Mouse (Mus musculus): ENCODE measurements around the gene Larp1. TPM values are rescaled to one million over a fixed set of nuclear protein-coding genes. Genes with fewer than 3 reads are reported as not detected.

The Larp1 gene
- polyA plus RNA-seq, 1 experiment from 2014 or later = 19.5 TPM

- Histone ChIP-seq H3K36me3 (ENCODE audit: control insufficient read depth, insufficient read depth, low read length) (no peaks in the 10 kb centered on the region), H3K4me1 (ENCODE audit: control insufficient read depth, insufficient read depth, low read length) (peaks cover 35% of the 10 kb centered on the region), H3K9ac (ENCODE audit: low read depth, low read length) (no peak overlapping the region), H3K9me3 (replicated peaks; ENCODE audit: control insufficient read depth, low read length) (no peaks in the 10 kb centered on the region), H3K4me2 (no peak overlapping the region), H3K27me3 (ENCODE audit: control insufficient read depth, insufficient read depth, low read length) (no peaks in the 10 kb centered on the region), H3K4me3 (ENCODE audit: low read depth, low read length) (no peak overlapping the region), H3K27ac (ENCODE audit: low read depth, low read length) (no peak overlapping the region)
- ATAC-seq (replicated peaks; ENCODE audit: insufficient number of reproducible peaks, low FRiP score, low TSS enrichment) = no peak
- 61% methylated on average over 1 of the region's 1 CpGs for WGBS (ENCODE audit: insufficient replicate concordance)
Measured at GRCm38 (mm10) chr11:58026860-58027259, 18.0 kb downstream of the Larp1 start.

GRCm38 (mm10) chr11:58028981-58029380 is 20.1 kb downstream of the Larp1 start:
- peaks cover 47% of the 10 kb centered on the region for H3K4me1 ChIP-seq (ENCODE audit: control insufficient read depth, insufficient read depth, low read length)

GRCm38 (mm10) chr11:58029869-58030268 is 21.0 kb downstream of the Larp1 start:
- Histone ChIP-seq H3K4me3 (ENCODE audit: low read depth, low read length) (no peak overlapping the region), H3K4me1 (ENCODE audit: control insufficient read depth, insufficient read depth, low read length) (peaks cover 46% of the 10 kb centered on the region), H3K27me3 (ENCODE audit: control insufficient read depth, insufficient read depth, low read length) (no peaks in the 10 kb centered on the region), H3K36me3 (ENCODE audit: control insufficient read depth, insufficient read depth, low read length) (no peaks in the 10 kb centered on the region), H3K4me2 (no peak overlapping the region), H3K9ac (ENCODE audit: low read depth, low read length) (no peak overlapping the region), H3K9me3 (replicated peaks; ENCODE audit: control insufficient read depth, low read length) (no peaks in the 10 kb centered on the region), H3K27ac (ENCODE audit: low read depth, low read length) (no peak overlapping the region)
- no peak for ATAC-seq (replicated peaks; ENCODE audit: insufficient number of reproducible peaks, low FRiP score, low TSS enrichment)
- 84% methylated on average over 2 of the region's 2 CpGs for WGBS (ENCODE audit: insufficient replicate concordance)

More at GRCm38 (mm10) chr11:58028981-58029380, 20.1 kb downstream of the Larp1 start:
- no peaks in the 10 kb centered on the region for H3K9me3 ChIP-seq (replicated peaks; ENCODE audit: control insufficient read depth, low read length)
- H3K4me2 ChIP-seq = no peak overlapping the region
- no peaks in the 10 kb centered on the region for H3K36me3 ChIP-seq (ENCODE audit: control insufficient read depth, insufficient read depth, low read length)
- no peak overlapping the region for H3K27ac ChIP-seq (ENCODE audit: low read depth, low read length)
- ATAC-seq (replicated peaks; ENCODE audit: insufficient number of reproducible peaks, low FRiP score, low TSS enrichment) = no peak
- 92% methylated on average over 1 of the region's 1 CpGs for WGBS (ENCODE audit: insufficient replicate concordance)
- H3K4me3 ChIP-seq (ENCODE audit: low read depth, low read length) = no peak overlapping the region
- H3K27me3 ChIP-seq (ENCODE audit: control insufficient read depth, insufficient read depth, low read length) = no peaks in the 10 kb centered on the region
- H3K9ac ChIP-seq (ENCODE audit: low read depth, low read length) = no peak overlapping the region

- Histone ChIP-seq H3K27ac (ENCODE audit: low read depth, low read length) (no peak overlapping the region), H3K4me2 (no peak overlapping the region), H3K36me3 (ENCODE audit: control insufficient read depth, insufficient read depth, low read length) (no peaks in the 10 kb centered on the region), H3K4me1 (ENCODE audit: control insufficient read depth, insufficient read depth, low read length) (peaks cover 47% of the 10 kb centered on the region), H3K4me3 (ENCODE audit: low read depth, low read length) (no peak overlapping the region), H3K9me3 (replicated peaks; ENCODE audit: control insufficient read depth, low read length) (no peaks in the 10 kb centered on the region), H3K27me3 (ENCODE audit: control insufficient read depth, insufficient read depth, low read length) (no peaks in the 10 kb centered on the region), H3K9ac (ENCODE audit: low read depth, low read length) (no peak overlapping the region)
- WGBS (ENCODE audit: insufficient replicate concordance) = 74% methylated on average over 6 of the region's 6 CpGs
- ATAC-seq (replicated peaks; ENCODE audit: insufficient number of reproducible peaks, low FRiP score, low TSS enrichment) = no peak
Measured at GRCm38 (mm10) chr11:58031176-58031575, 22.3 kb downstream of the Larp1 start.

GRCm38 (mm10) chr11:58033635-58034034 is 24.8 kb downstream of the Larp1 start:
- H3K4me1 ChIP-seq (ENCODE audit: control insufficient read depth, insufficient read depth, low read length) = peaks cover 48% of the 10 kb centered on the region
- peak overlapping the region; percentile 6; the same call in 1 of the 2 replicates for H3K4me2 ChIP-seq
- H3K36me3 ChIP-seq (ENCODE audit: control insufficient read depth, insufficient read depth, low read length) = no peaks in the 10 kb centered on the region
- no peak overlapping the region for H3K4me3 ChIP-seq (ENCODE audit: low read depth, low read length)
- 0 out of 2 replicates have a peak overlapping the region, but pooled peaks have one; percentile 6 for H3K9ac ChIP-seq (ENCODE audit: low read depth, low read length)
- ATAC-seq (replicated peaks; ENCODE audit: insufficient number of reproducible peaks, low FRiP score, low TSS enrichment) = no peak
- 54% methylated on average over 3 of the region's 3 CpGs for WGBS (ENCODE audit: insufficient replicate concordance)
- H3K9me3 ChIP-seq (replicated peaks; ENCODE audit: control insufficient read depth, low read length) = no peaks in the 10 kb centered on the region
- no peaks in the 10 kb centered on the region for H3K27me3 ChIP-seq (ENCODE audit: control insufficient read depth, insufficient read depth, low read length)
- H3K27ac ChIP-seq (ENCODE audit: low read depth, low read length) = no peak overlapping the region

GRCm38 (mm10) chr11:58039027-58039426 is 30.2 kb downstream of the Larp1 start:
- peaks cover 12% of the 10 kb centered on the region for H3K4me1 ChIP-seq (ENCODE audit: control insufficient read depth, insufficient read depth, low read length)
- 42% methylated on average over 1 of the region's 1 CpGs for WGBS (ENCODE audit: insufficient replicate concordance)

GRCm38 (mm10) chr11:58042861-58043431 is 34.1 kb downstream of the Larp1 start:
- H3K27ac ChIP-seq (ENCODE audit: low read depth, low read length) = no peak overlapping the region

More at GRCm38 (mm10) chr11:58039027-58039426, 30.2 kb downstream of the Larp1 start:
- no peak overlapping the region for H3K27ac ChIP-seq (ENCODE audit: low read depth, low read length)
- no peak for ATAC-seq (replicated peaks; ENCODE audit: insufficient number of reproducible peaks, low FRiP score, low TSS enrichment)
- H3K9me3 ChIP-seq (replicated peaks; ENCODE audit: control insufficient read depth, low read length) = no peaks in the 10 kb centered on the region
- 0 out of 2 replicates have a peak, but pooled peaks cover 1% of the 10 kb centered on the region for H3K36me3 ChIP-seq (ENCODE audit: control insufficient read depth, insufficient read depth, low read length)
- no peaks in the 10 kb centered on the region for H3K27me3 ChIP-seq (ENCODE audit: control insufficient read depth, insufficient read depth, low read length)
- H3K4me3 ChIP-seq (ENCODE audit: low read depth, low read length) = no peak overlapping the region
- H3K9ac ChIP-seq (ENCODE audit: low read depth, low read length) = no peak overlapping the region
- no peak overlapping the region for H3K4me2 ChIP-seq

GRCm38 (mm10) chr11:58046438-58046837 is 37.6 kb downstream of the Larp1 start:
- ATAC-seq (replicated peaks; ENCODE audit: insufficient number of reproducible peaks, low FRiP score, low TSS enrichment) = no peak
- peaks cover 28% of the 10 kb centered on the region for H3K36me3 ChIP-seq (ENCODE audit: control insufficient read depth, insufficient read depth, low read length)
- 74% methylated on average over 4 of the region's 4 CpGs for WGBS (ENCODE audit: insufficient replicate concordance)

More at GRCm38 (mm10) chr11:58042861-58043431, 34.1 kb downstream of the Larp1 start:
- Histone ChIP-seq H3K36me3 (ENCODE audit: control insufficient read depth, insufficient read depth, low read length) (peaks cover 5% of the 10 kb centered on the region), H3K4me3 (ENCODE audit: low read depth, low read length) (no peak overlapping the region), H3K9me3 (replicated peaks; ENCODE audit: control insufficient read depth, low read length) (no peaks in the 10 kb centered on the region), H3K27me3 (ENCODE audit: control insufficient read depth, insufficient read depth, low read length) (no peaks in the 10 kb centered on the region), H3K4me2 (no peak overlapping the region), H3K9ac (ENCODE audit: low read depth, low read length) (no peak overlapping the region), H3K4me1 (ENCODE audit: control insufficient read depth, insufficient read depth, low read length) (no peaks in the 10 kb centered on the region)
- WGBS (ENCODE audit: insufficient replicate concordance) = 75% methylated on average over 5 of the region's 5 CpGs
- ATAC-seq (replicated peaks; ENCODE audit: insufficient number of reproducible peaks, low FRiP score, low TSS enrichment) = no peak

GRCm38 (mm10) chr11:58057455-58057854 is 48.6 kb downstream of the Larp1 start:
- peaks cover 27% of the 10 kb centered on the region for H3K36me3 ChIP-seq (ENCODE audit: control insufficient read depth, insufficient read depth, low read length)
- ATAC-seq (replicated peaks; ENCODE audit: insufficient number of reproducible peaks, low FRiP score, low TSS enrichment) = no peak
- H3K4me3 ChIP-seq (ENCODE audit: low read depth, low read length) = no peak overlapping the region
- no peak overlapping the region for H3K4me2 ChIP-seq
- H3K27me3 ChIP-seq (ENCODE audit: control insufficient read depth, insufficient read depth, low read length) = no peaks in the 10 kb centered on the region
- 70% methylated on average over 6 of the region's 6 CpGs for WGBS (ENCODE audit: insufficient replicate concordance)
- no peak overlapping the region for H3K9ac ChIP-seq (ENCODE audit: low read depth, low read length)
- no peaks in the 10 kb centered on the region for H3K4me1 ChIP-seq (ENCODE audit: control insufficient read depth, insufficient read depth, low read length)
- no peak overlapping the region for H3K27ac ChIP-seq (ENCODE audit: low read depth, low read length)
- H3K9me3 ChIP-seq (replicated peaks; ENCODE audit: control insufficient read depth, low read length) = no peaks in the 10 kb centered on the region

More at GRCm38 (mm10) chr11:58046438-58046837, 37.6 kb downstream of the Larp1 start:
- Histone ChIP-seq H3K9me3 (replicated peaks; ENCODE audit: control insufficient read depth, low read length) (no peaks in the 10 kb centered on the region), H3K4me1 (ENCODE audit: control insufficient read depth, insufficient read depth, low read length) (no peaks in the 10 kb centered on the region), H3K27me3 (ENCODE audit: control insufficient read depth, insufficient read depth, low read length) (no peaks in the 10 kb centered on the region), H3K4me2 (no peak overlapping the region), H3K4me3 (ENCODE audit: low read depth, low read length) (no peak overlapping the region), H3K27ac (ENCODE audit: low read depth, low read length) (no peak overlapping the region), H3K9ac (ENCODE audit: low read depth, low read length) (no peak overlapping the region)
